Mouse (Mus musculus): ENCODE results near the gene Tmem132d. TPM values are rescaled to one million over a fixed set of nuclear protein-coding genes. Genes with fewer than 3 reads are reported as not detected.

Gene Tmem132d
- polyA plus RNA-seq, 1 experiment from 2014 or later, result 0.20 TPM

DNA sequence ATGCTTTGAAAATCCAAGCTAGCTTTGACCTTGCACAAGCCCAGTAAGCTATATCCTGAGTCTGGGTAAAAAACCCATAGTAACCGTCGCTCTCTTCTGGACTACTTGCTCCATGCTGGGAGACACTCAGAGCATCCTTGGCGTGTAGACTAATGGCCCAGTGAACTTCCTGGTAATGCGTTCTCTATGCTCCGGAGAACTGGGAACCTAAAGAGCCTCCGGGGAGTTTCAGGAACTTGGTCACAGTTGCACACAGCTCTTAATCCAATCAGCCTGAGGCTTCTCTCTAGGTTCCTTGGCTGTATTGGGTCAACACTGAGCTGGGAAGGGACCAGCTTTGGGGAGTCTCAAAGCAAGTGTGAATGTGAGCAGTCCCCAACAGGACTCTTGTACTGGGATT is 12.0 kb upstream of the Tmem132d start:
- DNase-seq (ENCODE audit: low spot score) (no peak), ATAC-seq (replicated peaks; ENCODE audit: low FRiP score, low TSS enrichment, low read depth) (no peak)
- Histone ChIP-seq H3K36me3 (ENCODE audit: control insufficient read depth, insufficient read depth, low read length) (no peaks in the 10 kb centered on the region), H3K4me1 (replicated peaks; ENCODE audit: control insufficient read depth, insufficient read depth, low read length) (0 out of 2 replicates have a peak, but pooled peaks cover 2% of the 10 kb centered on the region), H3K27me3 (replicated peaks; ENCODE audit: control insufficient read depth, insufficient read depth, low read length) (peaks cover 46% of the 10 kb centered on the region), H3K4me2 (ENCODE audit: low read length) (no peak overlapping the region), H3K9me3 (ENCODE audit: control insufficient read depth, low read length) (no peaks in the 10 kb centered on the region), H3K9ac (ENCODE audit: low read length) (no peak overlapping the region), H3K4me3 (ENCODE audit: low read depth, low read length) (no peak overlapping the region), H3K27ac (ENCODE audit: low read depth) (no peak overlapping the region)
- WGBS, result 22% methylated on average over 6 of the region's 6 CpGs

DNA sequence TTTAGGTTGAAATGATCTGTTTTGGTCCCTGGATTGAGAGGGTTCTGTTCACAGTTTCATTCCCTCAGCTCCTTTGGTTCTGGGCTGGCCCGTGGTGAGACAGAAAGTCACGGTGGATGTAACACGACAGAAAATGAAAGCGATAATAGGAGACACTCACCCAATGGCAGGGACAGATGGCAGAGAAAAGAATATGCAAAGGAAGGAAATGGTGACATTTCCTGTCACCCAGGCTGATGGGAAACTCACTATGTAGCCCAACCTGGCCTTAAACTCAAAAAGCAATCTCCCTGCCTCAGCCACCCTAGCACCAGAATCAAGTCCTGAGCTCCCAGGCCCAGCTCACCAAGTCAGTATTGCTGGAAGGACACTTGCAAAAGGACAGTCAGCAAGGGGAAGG is 11.0 kb upstream of the Tmem132d start:
- Histone ChIP-seq H3K4me3 (ENCODE audit: low read depth, low read length) (no peak overlapping the region), H3K27ac (ENCODE audit: low read depth) (no peak overlapping the region), H3K4me1 (replicated peaks; ENCODE audit: control insufficient read depth, insufficient read depth, low read length) (0 out of 2 replicates have a peak, but pooled peaks cover 2% of the 10 kb centered on the region), H3K36me3 (ENCODE audit: control insufficient read depth, insufficient read depth, low read length) (no peaks in the 10 kb centered on the region), H3K27me3 (replicated peaks; ENCODE audit: control insufficient read depth, insufficient read depth, low read length) (peaks cover 46% of the 10 kb centered on the region), H3K9me3 (ENCODE audit: control insufficient read depth, low read length) (no peaks in the 10 kb centered on the region), H3K9ac (ENCODE audit: low read length) (no peak overlapping the region), H3K4me2 (ENCODE audit: low read length) (no peak overlapping the region)
- 64% methylated on average over 4 of the region's 4 CpGs for WGBS
- DNase-seq (ENCODE audit: low spot score), result no peak
- no peak for ATAC-seq (replicated peaks; ENCODE audit: low FRiP score, low TSS enrichment, low read depth)

- DNase-seq (ENCODE audit: low spot score) (no peak), ATAC-seq (replicated peaks; ENCODE audit: low FRiP score, low TSS enrichment, low read depth) (no peak)
- Histone ChIP-seq H3K4me2 (ENCODE audit: low read length) (no peak overlapping the region), H3K4me3 (ENCODE audit: low read depth, low read length) (no peak overlapping the region), H3K36me3 (ENCODE audit: control insufficient read depth, insufficient read depth, low read length) (no peaks in the 10 kb centered on the region), H3K27me3 (replicated peaks; ENCODE audit: control insufficient read depth, insufficient read depth, low read length) (peaks cover 59% of the 10 kb centered on the region), H3K27ac (ENCODE audit: low read depth) (no peak overlapping the region), H3K4me1 (replicated peaks; ENCODE audit: control insufficient read depth, insufficient read depth, low read length) (0 out of 2 replicates have a peak, but pooled peaks cover 2% of the 10 kb centered on the region), H3K9ac (ENCODE audit: low read length) (no peak overlapping the region), H3K9me3 (ENCODE audit: control insufficient read depth, low read length) (no peaks in the 10 kb centered on the region)
- WGBS, result 19% methylated on average over 5 of the region's 5 CpGs
Observed at GRCm38 (mm10) chr5:128441121-128441520, 8.2 kb upstream of the Tmem132d start.

DNA sequence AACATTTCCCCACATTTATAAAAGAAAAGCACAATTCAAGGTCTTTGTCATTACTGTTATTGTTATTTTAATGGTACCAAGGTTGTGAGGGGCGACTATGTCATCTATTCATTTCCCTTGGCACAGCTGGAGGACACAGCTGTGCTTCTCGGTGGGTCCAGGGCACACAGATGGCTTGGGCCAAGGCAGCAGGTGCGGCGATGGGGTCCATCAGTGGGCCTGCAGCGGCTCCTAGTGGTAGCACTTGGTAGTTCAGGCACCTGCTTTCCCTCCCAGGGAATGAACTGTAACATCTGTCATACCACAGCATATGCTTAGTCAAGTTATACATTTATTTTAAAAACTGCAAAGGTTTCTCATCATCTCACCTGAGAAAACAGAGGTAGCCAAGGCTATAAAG is 7.0 kb upstream of the Tmem132d start:
- peak; percentile 66 for ATAC-seq (replicated peaks; ENCODE audit: low FRiP score, low TSS enrichment, low read depth)
- H3K36me3 ChIP-seq (ENCODE audit: control insufficient read depth, insufficient read depth, low read length), result no peaks in the 10 kb centered on the region
- H3K9me3 ChIP-seq (ENCODE audit: control insufficient read depth, low read length), result no peaks in the 10 kb centered on the region
- H3K9ac ChIP-seq (ENCODE audit: low read length), result no peak overlapping the region
- H3K4me1 ChIP-seq (replicated peaks; ENCODE audit: control insufficient read depth, insufficient read depth, low read length), result 0 out of 2 replicates have a peak, but pooled peaks cover 2% of the 10 kb centered on the region
- H3K27ac ChIP-seq (ENCODE audit: low read depth), result no peak overlapping the region
- peaks cover 56% of the 10 kb centered on the region for H3K27me3 ChIP-seq (replicated peaks; ENCODE audit: control insufficient read depth, insufficient read depth, low read length)
- no peak overlapping the region for H3K4me2 ChIP-seq (ENCODE audit: low read length)
- DNase-seq (ENCODE audit: low spot score), result peak; percentile 93
- no peak overlapping the region for H3K4me3 ChIP-seq (ENCODE audit: low read depth, low read length)
- 2% methylated on average over 5 of the region's 5 CpGs for WGBS

- Histone ChIP-seq H3K27me3 (replicated peaks; ENCODE audit: control insufficient read depth, insufficient read depth, low read length) (peaks cover 58% of the 10 kb centered on the region), H3K4me3 (ENCODE audit: low read depth, low read length) (no peak overlapping the region), H3K9ac (ENCODE audit: low read length) (no peak overlapping the region), H3K36me3 (ENCODE audit: control insufficient read depth, insufficient read depth, low read length) (no peaks in the 10 kb centered on the region), H3K4me2 (ENCODE audit: low read length) (no peak overlapping the region), H3K9me3 (ENCODE audit: control insufficient read depth, low read length) (no peaks in the 10 kb centered on the region), H3K4me1 (replicated peaks; ENCODE audit: control insufficient read depth, insufficient read depth, low read length) (no peaks in the 10 kb centered on the region), H3K27ac (ENCODE audit: low read depth) (no peak overlapping the region)
- no peak for ATAC-seq (replicated peaks; ENCODE audit: low FRiP score, low TSS enrichment, low read depth)
- 73% methylated on average over 16 of the region's 16 CpGs for WGBS
- no peak for DNase-seq (ENCODE audit: low spot score)
Observed at GRCm38 (mm10) chr5:128438078-128438477, 5.2 kb upstream of the Tmem132d start.

- DNase-seq (ENCODE audit: low spot score) (peak; percentile 66), ATAC-seq (replicated peaks; ENCODE audit: low FRiP score, low TSS enrichment, low read depth) (no peak)
- Histone ChIP-seq H3K36me3 (ENCODE audit: control insufficient read depth, insufficient read depth, low read length) (no peaks in the 10 kb centered on the region), H3K27me3 (replicated peaks; ENCODE audit: control insufficient read depth, insufficient read depth, low read length) (peaks cover 58% of the 10 kb centered on the region), H3K27ac (ENCODE audit: low read depth) (no peak overlapping the region), H3K4me3 (ENCODE audit: low read depth, low read length) (no peak overlapping the region), H3K9ac (ENCODE audit: low read length) (no peak overlapping the region), H3K9me3 (ENCODE audit: control insufficient read depth, low read length) (no peaks in the 10 kb centered on the region), H3K4me1 (replicated peaks; ENCODE audit: control insufficient read depth, insufficient read depth, low read length) (no peaks in the 10 kb centered on the region), H3K4me2 (ENCODE audit: low read length) (no peak overlapping the region)
- WGBS, result 29% methylated on average over 9 of the region's 9 CpGs
Observed at GRCm38 (mm10) chr5:128436909-128437308, 4.0 kb upstream of the Tmem132d start.

DNA sequence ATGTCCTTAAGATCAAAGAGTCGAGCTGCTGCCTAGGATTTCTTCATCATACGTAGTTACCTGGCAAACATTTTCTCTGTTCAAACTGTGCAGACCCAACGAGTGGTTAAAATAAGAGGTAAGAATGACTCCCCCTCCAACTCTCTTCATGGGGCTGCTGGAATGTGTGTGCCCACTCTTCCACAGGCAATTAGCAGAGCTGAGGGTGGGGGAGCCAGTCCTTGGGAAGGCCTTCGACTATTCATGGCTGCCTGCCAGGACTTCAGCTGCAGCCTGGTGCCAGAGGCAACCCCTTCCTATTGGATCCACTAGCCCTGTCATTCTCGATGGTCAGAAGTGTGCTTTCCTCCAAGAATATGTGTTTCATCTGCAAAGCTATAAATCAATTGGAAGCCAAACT is 2.8 kb upstream of the Tmem132d start:
- no peak overlapping the region for H3K27ac ChIP-seq (ENCODE audit: low read depth)
- 57% methylated on average over 5 of the region's 5 CpGs for WGBS
- no peak overlapping the region for H3K4me2 ChIP-seq (ENCODE audit: low read length)
- ATAC-seq (replicated peaks; ENCODE audit: low FRiP score, low TSS enrichment, low read depth) (no peak), DNase-seq (ENCODE audit: low spot score) (no peak)
- H3K4me3 ChIP-seq (ENCODE audit: low read depth, low read length), result no peak overlapping the region
- no peak overlapping the region for H3K9ac ChIP-seq (ENCODE audit: low read length)
- H3K27me3 ChIP-seq (replicated peaks; ENCODE audit: control insufficient read depth, insufficient read depth, low read length), result peaks cover 65% of the 10 kb centered on the region
- no peaks in the 10 kb centered on the region for H3K4me1 ChIP-seq (replicated peaks; ENCODE audit: control insufficient read depth, insufficient read depth, low read length)
- no peaks in the 10 kb centered on the region for H3K36me3 ChIP-seq (ENCODE audit: control insufficient read depth, insufficient read depth, low read length)
- H3K9me3 ChIP-seq (ENCODE audit: control insufficient read depth, low read length), result no peaks in the 10 kb centered on the region

DNA sequence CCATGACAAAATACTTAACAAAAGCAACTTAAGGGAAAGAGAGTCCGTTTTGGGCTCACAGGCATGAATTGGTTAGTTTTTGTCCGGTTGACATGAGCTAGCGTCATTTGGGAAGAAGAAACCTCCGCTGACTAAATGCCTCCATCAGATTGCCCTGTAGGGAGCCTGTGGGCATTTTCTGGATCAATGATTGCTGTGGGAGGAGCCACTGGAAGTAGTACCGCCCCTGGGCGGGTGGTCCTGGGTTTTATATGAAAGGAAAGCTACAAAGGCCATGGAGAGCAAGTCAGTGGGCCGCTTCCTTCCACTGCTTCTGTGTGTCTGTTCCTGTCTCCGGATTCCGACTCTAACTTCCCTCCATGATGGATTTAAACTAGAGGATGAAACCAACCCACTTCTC is 909 bp upstream of the Tmem132d start:
- Histone ChIP-seq H3K36me3 (ENCODE audit: control insufficient read depth, insufficient read depth, low read length) (no peaks in the 10 kb centered on the region), H3K9ac (ENCODE audit: low read length) (no peak overlapping the region), H3K4me2 (ENCODE audit: low read length) (no peak overlapping the region), H3K4me1 (replicated peaks; ENCODE audit: control insufficient read depth, insufficient read depth, low read length) (no peaks in the 10 kb centered on the region), H3K27ac (ENCODE audit: low read depth) (no peak overlapping the region), H3K27me3 (replicated peaks; ENCODE audit: control insufficient read depth, insufficient read depth, low read length) (peaks cover 70% of the 10 kb centered on the region), H3K9me3 (ENCODE audit: control insufficient read depth, low read length) (no peaks in the 10 kb centered on the region), H3K4me3 (ENCODE audit: low read depth, low read length) (no peak overlapping the region)
- no peak for DNase-seq (ENCODE audit: low spot score)
- WGBS, result 46% methylated on average over 9 of the region's 9 CpGs
- ATAC-seq (replicated peaks; ENCODE audit: low FRiP score, low TSS enrichment, low read depth), result no peak

- peaks cover 65% of the 10 kb centered on the region for H3K27me3 ChIP-seq (replicated peaks; ENCODE audit: control insufficient read depth, insufficient read depth, low read length)
- WGBS, result under 1% methylated on average over 31 of the region's 37 CpGs
Observed at GRCm38 (mm10) chr5:128432422-128432821, 455 bp downstream of the Tmem132d start.

More at GRCm38 (mm10) chr5:128432422-128432821, 455 bp downstream of the Tmem132d start:
- Histone ChIP-seq H3K27ac (ENCODE audit: low read depth) (no peak overlapping the region), H3K4me2 (ENCODE audit: low read length) (peak overlapping the region; percentile 53), H3K9ac (ENCODE audit: low read length) (0 out of 2 replicates have a peak overlapping the region, but pooled peaks have one; percentile 13), H3K9me3 (ENCODE audit: control insufficient read depth, low read length) (no peaks in the 10 kb centered on the region), H3K36me3 (ENCODE audit: control insufficient read depth, insufficient read depth, low read length) (no peaks in the 10 kb centered on the region), H3K4me1 (replicated peaks; ENCODE audit: control insufficient read depth, insufficient read depth, low read length) (no peaks in the 10 kb centered on the region), H3K4me3 (ENCODE audit: low read depth, low read length) (peak overlapping the region; percentile 30)
- DNase-seq (ENCODE audit: low spot score) (no peak), ATAC-seq (replicated peaks; ENCODE audit: low FRiP score, low TSS enrichment, low read depth) (no peak)
